Mouse (Mus musculus): ENCODE results near the gene Nlrc5.
"Not testable (repeated sequence)": the region's sequence is repeated elsewhere in the genome, so short reads cannot be mapped to it uniquely, and the experiment has no call there.

The Nlrc5 gene

GRCm38 (mm10) chr8:94433981-94434466, at the start of gene Nlrc5:
Nlrc5 (plus strand) TSS chr8:94434356.
- DNase-seq, result peak; percentile 19 to 33

GRCm38 (mm10) chr8:94385506-94386213, 48.5 kb upstream of the Nlrc5 start:
- no peak for DNase-seq

- DNase-seq, result peak; percentile 98
These were observed 47.7 kb upstream of the Nlrc5 start, which contains the start of gene Herpud1 for GRCm38 (mm10) chr8:94386214-94387026. Herpud1 (plus strand) TSS chr8:94386438.

GRCm38 (mm10) chr8:94387027-94387684, 47.0 kb upstream of the Nlrc5 start:
- DNase-seq, result peak; percentile 63 to 72

GRCm38 (mm10) chr8:94387785-94388184, 46.4 kb upstream of the Nlrc5 start:
- DNase-seq, result no peak

- no peak for DNase-seq
These were observed 44.6 kb upstream of the Nlrc5 start for GRCm38 (mm10) chr8:94389531-94389930.

- DNase-seq, result no peak
These were observed 43.7 kb upstream of the Nlrc5 start for GRCm38 (mm10) chr8:94390429-94390828.

- no peak for DNase-seq
These were observed 43.2 kb upstream of the Nlrc5 start for GRCm38 (mm10) chr8:94390910-94391309.

- peak; percentile 42 for DNase-seq
These were observed 42.0 kb upstream of the Nlrc5 start for GRCm38 (mm10) chr8:94392147-94392546.

GRCm38 (mm10) chr8:94392648-94393047, 41.5 kb upstream of the Nlrc5 start:
- no peak for DNase-seq

GRCm38 (mm10) chr8:94395851-94396540, 38.2 kb upstream of the Nlrc5 start:
- DNase-seq, result no peak

- DNase-seq, result peak; percentile 42 to 48
These were observed 37.0 kb upstream of the Nlrc5 start for GRCm38 (mm10) chr8:94396964-94397657.

GRCm38 (mm10) chr8:94398587-94398986, 35.6 kb upstream of the Nlrc5 start:
- no peak for DNase-seq

GRCm38 (mm10) chr8:94399361-94399953, 34.7 kb upstream of the Nlrc5 start:
- DNase-seq, result no peak

- not testable (repeated sequence) for DNase-seq
These were observed 34.2 kb upstream of the Nlrc5 start for GRCm38 (mm10) chr8:94399957-94400356.

- DNase-seq, result no peak
These were observed 25.6 kb upstream of the Nlrc5 start for GRCm38 (mm10) chr8:94408443-94409080.

GRCm38 (mm10) chr8:94409523-94409922, 24.6 kb upstream of the Nlrc5 start:
- no peak for DNase-seq

GRCm38 (mm10) chr8:94412518-94412917, 21.6 kb upstream of the Nlrc5 start:
- no peak for DNase-seq

- no peak for DNase-seq
These were observed 20.6 kb upstream of the Nlrc5 start for GRCm38 (mm10) chr8:94413509-94413908.

GRCm38 (mm10) chr8:94415218-94415617, 18.9 kb upstream of the Nlrc5 start:
- no peak for DNase-seq

- DNase-seq, result no peak
These were observed 16.1 kb upstream of the Nlrc5 start for GRCm38 (mm10) chr8:94418017-94418416.
